Mouse (Mus musculus): ENCODE results near the gene Ndufb8. TPM values are rescaled to one million over a fixed set of nuclear protein-coding genes. Genes with fewer than 3 reads are reported as not detected.

Ndufb8 gene
- 724 and 765 TPM in 2 replicates for polyA plus RNA-seq (2014; fragmentation: Nextera tagmentation; extraction: Ambion mirVana)

DNA sequence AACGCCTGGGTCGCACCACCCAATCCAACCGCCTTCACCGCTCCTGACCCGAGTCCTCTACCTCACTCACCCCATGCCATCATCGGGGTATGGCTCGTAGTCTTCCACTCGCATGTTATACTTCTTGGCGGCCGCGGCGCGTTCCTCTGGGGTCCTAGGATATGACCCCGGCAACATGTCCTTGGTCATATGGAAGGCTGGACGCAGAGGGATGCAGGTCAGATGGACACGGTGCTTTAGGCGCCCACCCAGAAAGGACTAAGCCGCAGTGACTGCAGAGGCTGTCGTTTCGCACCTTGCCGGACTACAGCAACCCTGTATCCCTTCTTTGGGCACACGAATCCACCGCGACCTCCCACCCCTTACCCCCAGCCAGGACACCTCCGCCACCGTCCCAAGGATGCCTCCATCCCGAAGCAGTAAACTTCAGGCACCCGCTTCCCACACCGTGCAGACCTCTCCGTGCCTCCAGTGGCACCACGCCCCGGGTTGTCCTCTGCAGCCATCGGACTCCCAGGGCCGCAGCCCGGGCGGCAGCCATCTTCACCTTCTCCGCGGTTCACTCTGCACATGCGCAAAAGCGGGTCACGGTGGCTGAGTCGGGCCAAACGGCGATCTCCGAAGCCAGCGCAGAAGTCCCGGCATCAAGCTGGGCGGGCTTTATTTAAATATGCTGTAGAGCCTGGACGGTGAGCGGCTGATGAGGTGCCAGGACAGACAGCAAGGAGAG, at the start of gene Ndufb8:
Gene Ndufb8 (minus strand): TSS at position 580 of the 730 bp plus-strand sequence.
- Histone ChIP-seq H3K4me1 (replicated peaks; ENCODE audit: control insufficient read depth, insufficient read depth, low read length) (peaks cover 11% of the 10 kb centered on the region), H3K4me2 (replicated peaks) (peak within 1 kb of the TSS; percentile 64), H3K9ac (peak within 1 kb of the TSS; percentile 88), H3K27me3 (ENCODE audit: control insufficient read depth, insufficient read depth, low read length) (peaks cover 8% of the 10 kb centered on the region; the same call in 1 of the 2 replicates), H3K36me3 (replicated peaks; ENCODE audit: control insufficient read depth, insufficient read depth) (peaks cover 34% of the 10 kb centered on the region), H3K4me3 (replicated peaks; ENCODE audit: low read length) (peak within 1 kb of the TSS; percentile 82), H3K9me3 (ENCODE audit: control insufficient read depth, low read length) (no peaks in the 10 kb centered on the region), H3K27ac (peak within 1 kb of the TSS; percentile 85)
- WGBS, result under 1% methylated on average over 50 of the region's 50 CpGs
- DNase-seq (ENCODE audit: low spot score) (peak; percentile 95), ATAC-seq (ENCODE audit: low FRiP score) (peak; percentile 74)

DNA sequence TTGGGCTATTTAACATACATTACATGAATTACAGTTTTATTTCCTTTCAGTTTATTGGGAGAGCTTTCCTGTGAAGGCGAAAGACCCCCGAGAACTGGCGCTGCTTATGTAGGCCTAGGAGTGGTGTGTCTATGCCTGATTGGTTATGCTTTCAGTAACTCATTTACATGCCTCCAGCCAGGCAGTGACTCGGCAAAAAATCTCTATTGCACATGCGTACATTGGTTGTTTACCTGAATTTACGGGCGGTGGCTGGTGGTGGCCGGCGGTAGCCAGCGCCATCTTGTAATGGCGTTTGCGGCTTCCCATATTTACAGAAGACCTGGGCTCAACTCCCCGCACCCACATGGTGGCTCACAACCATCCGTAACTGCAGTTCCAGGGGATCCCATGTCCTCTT, 38.9 kb upstream of the Ndufb8 start:
- DNase-seq (ENCODE audit: low spot score) (no peak), ATAC-seq (ENCODE audit: low FRiP score) (no peak)
- Histone ChIP-seq H3K4me1 (replicated peaks; ENCODE audit: control insufficient read depth, insufficient read depth, low read length) (no peaks in the 10 kb centered on the region; the same call in 1 of the 2 replicates), H3K9ac (no peak overlapping the region), H3K27me3 (ENCODE audit: control insufficient read depth, insufficient read depth, low read length) (no peaks in the 10 kb centered on the region), H3K4me2 (replicated peaks) (no peak overlapping the region), H3K4me3 (replicated peaks; ENCODE audit: low read length) (no peak overlapping the region), H3K9me3 (ENCODE audit: control insufficient read depth, low read length) (no peaks in the 10 kb centered on the region), H3K27ac (no peak overlapping the region), H3K36me3 (replicated peaks; ENCODE audit: control insufficient read depth, insufficient read depth) (no peaks in the 10 kb centered on the region)
- 94% methylated on average over 14 of the region's 14 CpGs for WGBS

DNA sequence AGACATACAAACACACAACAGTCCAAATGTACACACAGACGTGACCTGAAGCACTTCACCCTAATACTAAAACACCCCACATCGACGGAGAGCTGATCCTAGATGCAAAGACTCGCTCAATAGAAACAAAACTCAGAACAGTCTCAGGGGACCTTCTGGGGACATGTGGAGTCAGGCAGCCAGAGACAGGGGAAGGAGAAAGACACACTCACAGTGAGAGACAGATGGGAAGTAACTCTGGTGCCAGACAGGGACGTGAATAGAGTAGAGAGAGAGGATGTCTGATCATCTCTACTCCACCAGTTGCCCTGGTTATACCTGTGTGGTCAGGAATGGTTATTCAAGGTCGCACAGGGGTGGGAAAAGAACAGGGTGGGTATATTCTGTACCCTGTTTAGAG, 36.4 kb upstream of the Ndufb8 start:
- H3K4me2 ChIP-seq (replicated peaks), result no peak overlapping the region
- DNase-seq (ENCODE audit: low spot score), result no peak
- H3K4me1 ChIP-seq (replicated peaks; ENCODE audit: control insufficient read depth, insufficient read depth, low read length), result no peaks in the 10 kb centered on the region; the same call in 1 of the 2 replicates
- no peaks in the 10 kb centered on the region for H3K36me3 ChIP-seq (replicated peaks; ENCODE audit: control insufficient read depth, insufficient read depth)
- no peaks in the 10 kb centered on the region for H3K9me3 ChIP-seq (ENCODE audit: control insufficient read depth, low read length)
- no peak for ATAC-seq (ENCODE audit: low FRiP score)
- no peak overlapping the region for H3K4me3 ChIP-seq (replicated peaks; ENCODE audit: low read length)
- WGBS, result 59% methylated on average over 6 of the region's 6 CpGs
- no peak overlapping the region for H3K9ac ChIP-seq
- H3K27me3 ChIP-seq (ENCODE audit: control insufficient read depth, insufficient read depth, low read length), result 0 out of 2 replicates have a peak, but pooled peaks cover 4% of the 10 kb centered on the region
- peak overlapping the region; percentile 52; the same call in 1 of the 2 replicates for H3K27ac ChIP-seq

DNA sequence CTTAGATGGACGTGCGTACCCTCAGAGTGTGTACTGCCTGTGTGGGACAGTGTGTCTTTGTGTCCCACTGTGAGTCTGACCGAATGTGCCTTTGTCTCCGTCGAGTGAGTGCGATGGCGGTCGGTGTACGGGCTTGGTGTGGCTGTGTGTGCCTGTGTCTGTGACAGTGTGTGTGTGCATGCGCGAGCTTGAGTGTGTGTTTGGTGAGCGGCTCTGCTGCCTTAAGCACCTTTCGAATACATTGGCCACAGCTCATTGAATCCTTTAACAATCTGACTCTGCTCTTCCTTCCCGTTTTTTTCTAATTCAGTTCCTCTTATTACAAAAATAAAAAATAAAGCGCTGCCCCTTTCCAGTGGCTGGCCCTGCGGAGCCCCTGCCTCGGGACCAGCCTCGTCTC, 35.8 kb upstream of the Ndufb8 start:
- 0 out of 2 replicates have a peak, but pooled peaks have one; percentile 37 for ATAC-seq (ENCODE audit: low FRiP score)

DNA sequence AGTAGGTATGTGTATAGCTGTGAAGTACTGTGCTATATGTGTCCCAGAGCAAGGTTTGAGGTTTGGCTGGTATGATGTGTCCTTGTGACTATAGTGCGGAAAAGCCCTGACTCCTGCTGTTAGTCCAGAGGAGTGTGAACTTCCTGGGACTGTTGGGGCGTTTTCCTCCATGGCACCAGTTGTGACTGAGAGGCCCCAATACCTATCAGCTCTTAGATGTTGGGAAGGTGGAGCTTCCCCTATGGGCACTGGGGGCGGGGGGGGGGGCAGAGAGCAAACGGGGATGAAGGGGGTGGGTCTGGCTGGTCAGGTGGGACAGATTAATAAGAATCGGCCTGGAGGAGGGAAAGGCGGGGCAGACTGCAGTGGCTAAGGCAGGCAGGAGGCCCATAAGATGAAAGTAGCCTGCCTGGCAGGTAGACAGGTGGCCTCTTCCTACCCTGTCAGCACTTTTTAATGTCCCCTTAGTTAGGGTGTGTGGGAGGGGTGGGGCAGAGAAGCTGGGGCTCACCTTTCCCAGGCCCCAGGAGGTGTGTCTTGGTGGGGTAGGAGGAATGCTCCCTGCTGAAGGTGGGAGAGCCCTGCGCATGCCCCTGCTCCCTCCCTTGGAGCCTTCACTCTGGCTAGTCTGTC, 34.5 kb upstream of the Ndufb8 start:
- no peak overlapping the region for H3K9ac ChIP-seq
- ATAC-seq (ENCODE audit: low FRiP score) (no peak), DNase-seq (ENCODE audit: low spot score) (no peak)
- 0 out of 2 replicates have a peak overlapping the region, but pooled peaks have one; percentile 62 for H3K27ac ChIP-seq
- no peaks in the 10 kb centered on the region for H3K9me3 ChIP-seq (ENCODE audit: control insufficient read depth, low read length)
- no peak overlapping the region for H3K4me3 ChIP-seq (replicated peaks; ENCODE audit: low read length)
- H3K4me2 ChIP-seq (replicated peaks), result no peak overlapping the region
- no peaks in the 10 kb centered on the region for H3K36me3 ChIP-seq (replicated peaks; ENCODE audit: control insufficient read depth, insufficient read depth)
- 57% methylated on average over 7 of the region's 7 CpGs for WGBS
- H3K27me3 ChIP-seq (ENCODE audit: control insufficient read depth, insufficient read depth, low read length), result 0 out of 2 replicates have a peak, but pooled peaks cover 4% of the 10 kb centered on the region
- H3K4me1 ChIP-seq (replicated peaks; ENCODE audit: control insufficient read depth, insufficient read depth, low read length), result no peaks in the 10 kb centered on the region; the same call in 1 of the 2 replicates

More for the DNA sequence above, 35.8 kb upstream of the Ndufb8 start:
- H3K27ac ChIP-seq, result peak overlapping the region; percentile 62
- no peaks in the 10 kb centered on the region for H3K36me3 ChIP-seq (replicated peaks; ENCODE audit: control insufficient read depth, insufficient read depth)
- H3K27me3 ChIP-seq (ENCODE audit: control insufficient read depth, insufficient read depth, low read length), result 0 out of 2 replicates have a peak, but pooled peaks cover 4% of the 10 kb centered on the region
- H3K4me2 ChIP-seq (replicated peaks), result no peak overlapping the region
- H3K9ac ChIP-seq, result no peak overlapping the region
- no peak for DNase-seq (ENCODE audit: low spot score)
- H3K9me3 ChIP-seq (ENCODE audit: control insufficient read depth, low read length), result no peaks in the 10 kb centered on the region
- H3K4me1 ChIP-seq (replicated peaks; ENCODE audit: control insufficient read depth, insufficient read depth, low read length), result no peaks in the 10 kb centered on the region; the same call in 1 of the 2 replicates
- H3K4me3 ChIP-seq (replicated peaks; ENCODE audit: low read length), result no peak overlapping the region
- WGBS, result 71% methylated on average over 18 of the region's 18 CpGs

DNA sequence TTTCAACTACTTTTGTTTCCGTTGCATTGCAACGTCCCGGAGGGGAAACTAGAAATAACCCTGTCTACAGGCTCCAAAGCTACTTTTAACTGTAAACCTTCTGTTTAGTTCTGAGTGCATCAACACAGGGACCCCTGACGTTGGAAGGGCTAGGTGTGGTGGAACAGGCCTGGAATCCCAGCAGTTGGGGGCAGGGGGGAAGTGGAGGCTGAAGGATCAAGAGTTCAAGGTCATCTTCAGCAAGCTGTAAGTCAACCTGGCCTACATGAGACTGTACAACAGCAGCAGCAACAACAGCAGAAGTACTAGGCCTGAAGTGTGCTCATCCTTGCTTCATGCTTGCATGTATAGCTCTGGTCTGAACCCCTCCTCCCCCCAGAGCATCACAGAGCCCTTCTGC, 32.8 kb upstream of the Ndufb8 start:
- ATAC-seq (ENCODE audit: low FRiP score) (no peak), DNase-seq (ENCODE audit: low spot score) (no peak)
- Histone ChIP-seq H3K27me3 (ENCODE audit: control insufficient read depth, insufficient read depth, low read length) (0 out of 2 replicates have a peak, but pooled peaks cover 10% of the 10 kb centered on the region), H3K4me1 (replicated peaks; ENCODE audit: control insufficient read depth, insufficient read depth, low read length) (no peaks in the 10 kb centered on the region; the same call in 1 of the 2 replicates), H3K9me3 (ENCODE audit: control insufficient read depth, low read length) (no peaks in the 10 kb centered on the region), H3K4me3 (replicated peaks; ENCODE audit: low read length) (no peak overlapping the region), H3K9ac (no peak overlapping the region), H3K36me3 (replicated peaks; ENCODE audit: control insufficient read depth, insufficient read depth) (no peaks in the 10 kb centered on the region), H3K27ac (no peak overlapping the region), H3K4me2 (replicated peaks) (no peak overlapping the region)
- 41% methylated on average over 4 of the region's 4 CpGs for WGBS

DNA sequence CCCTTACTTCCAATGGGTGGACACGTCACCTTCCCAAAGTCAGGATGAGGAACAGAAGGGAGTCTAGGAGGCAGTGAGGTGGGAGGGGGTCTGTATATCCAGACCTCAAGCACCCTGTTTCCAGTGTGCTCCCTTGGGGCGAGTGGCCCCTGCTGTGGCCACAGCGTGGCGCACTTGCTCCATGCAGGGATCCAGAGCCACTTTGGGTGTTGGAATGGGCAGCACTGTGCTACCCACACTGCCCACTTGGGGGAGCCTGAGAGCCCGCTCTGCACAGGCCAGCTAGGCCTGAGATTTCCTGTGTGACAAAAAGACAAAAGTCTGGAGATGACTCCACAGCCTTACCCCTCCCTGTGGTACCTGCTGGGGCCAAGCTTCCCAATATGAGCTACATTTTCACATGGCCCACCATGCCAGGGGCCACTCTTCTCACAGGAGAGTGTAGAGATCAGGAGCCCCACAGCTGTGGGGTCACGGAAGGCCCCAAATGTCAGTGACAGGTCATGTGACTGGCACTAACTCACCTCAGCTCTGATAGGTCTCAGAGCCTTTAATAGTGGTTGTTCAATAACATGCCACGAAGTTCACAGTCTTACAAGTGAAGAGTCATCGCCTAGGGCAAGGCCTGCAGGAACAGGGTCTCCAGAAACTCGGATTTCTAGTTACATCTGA, 27.5 kb upstream of the Ndufb8 start:
- Histone ChIP-seq H3K27ac (no peak overlapping the region), H3K4me1 (replicated peaks; ENCODE audit: control insufficient read depth, insufficient read depth, low read length) (no peaks in the 10 kb centered on the region), H3K9me3 (ENCODE audit: control insufficient read depth, low read length) (no peaks in the 10 kb centered on the region), H3K4me2 (replicated peaks) (no peak overlapping the region), H3K27me3 (ENCODE audit: control insufficient read depth, insufficient read depth, low read length) (0 out of 2 replicates have a peak, but pooled peaks cover 7% of the 10 kb centered on the region), H3K4me3 (replicated peaks; ENCODE audit: low read length) (no peak overlapping the region), H3K9ac (no peak overlapping the region), H3K36me3 (replicated peaks; ENCODE audit: control insufficient read depth, insufficient read depth) (no peaks in the 10 kb centered on the region)
- DNase-seq (ENCODE audit: low spot score) (peak; percentile 97), ATAC-seq (ENCODE audit: low FRiP score) (peak; percentile 83)
- WGBS, result 37% methylated on average over 9 of the region's 9 CpGs

DNA sequence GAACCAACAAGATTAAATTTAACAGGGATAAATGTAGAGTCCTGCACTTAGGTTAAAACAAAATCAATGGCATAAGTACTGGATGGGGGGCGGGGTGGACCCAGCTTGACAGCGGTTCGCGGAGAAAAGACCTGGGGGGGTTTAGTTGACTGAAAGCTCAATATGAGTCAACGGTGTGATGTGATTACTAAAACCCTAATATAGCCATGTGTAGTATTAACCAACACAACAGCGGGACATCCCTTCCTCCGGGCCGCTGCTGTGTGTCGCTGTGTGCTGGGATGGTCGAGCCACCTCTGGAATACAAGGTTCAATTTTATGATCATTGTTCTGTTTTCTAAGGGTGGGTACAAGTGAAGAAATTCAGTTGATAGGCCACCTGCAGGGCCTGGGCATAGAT, 26.9 kb upstream of the Ndufb8 start:
- DNase-seq (ENCODE audit: low spot score) (no peak), ATAC-seq (ENCODE audit: low FRiP score) (no peak)
- H3K4me1 ChIP-seq (replicated peaks; ENCODE audit: control insufficient read depth, insufficient read depth, low read length), result no peaks in the 10 kb centered on the region
- no peak overlapping the region for H3K9ac ChIP-seq
- no peak overlapping the region for H3K27ac ChIP-seq
- H3K36me3 ChIP-seq (replicated peaks; ENCODE audit: control insufficient read depth, insufficient read depth), result 0 out of 2 replicates have a peak, but pooled peaks cover 3% of the 10 kb centered on the region
- 0 out of 2 replicates have a peak, but pooled peaks cover 6% of the 10 kb centered on the region for H3K27me3 ChIP-seq (ENCODE audit: control insufficient read depth, insufficient read depth, low read length)
- no peak overlapping the region for H3K4me3 ChIP-seq (replicated peaks; ENCODE audit: low read length)
- WGBS, result 80% methylated on average over 10 of the region's 10 CpGs
- H3K9me3 ChIP-seq (ENCODE audit: control insufficient read depth, low read length), result no peaks in the 10 kb centered on the region
- no peak overlapping the region for H3K4me2 ChIP-seq (replicated peaks)

DNA sequence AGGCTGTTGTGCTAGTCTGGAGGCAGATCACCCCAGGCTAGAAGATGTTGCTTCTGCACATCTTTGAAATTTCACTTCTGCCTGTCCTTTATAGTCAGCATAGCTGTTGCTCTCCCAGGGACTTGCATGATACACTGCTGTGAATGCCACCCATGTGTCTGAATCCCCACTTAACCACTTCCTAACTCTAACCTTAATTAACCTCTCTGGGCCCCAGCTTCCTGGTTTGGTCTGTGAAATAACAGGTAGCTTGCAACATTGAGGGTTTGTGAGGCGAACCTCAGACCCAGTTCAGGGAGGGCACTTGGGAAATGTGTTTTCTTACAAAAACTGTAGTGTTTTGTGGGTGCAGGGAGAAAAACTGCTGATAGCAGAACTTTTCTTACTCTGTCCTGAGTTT, 22.8 kb upstream of the Ndufb8 start:
- DNase-seq (ENCODE audit: low spot score) (no peak), ATAC-seq (ENCODE audit: low FRiP score) (no peak)
- no peak overlapping the region for H3K4me2 ChIP-seq (replicated peaks)
- H3K9me3 ChIP-seq (ENCODE audit: control insufficient read depth, low read length), result no peaks in the 10 kb centered on the region
- H3K4me3 ChIP-seq (replicated peaks; ENCODE audit: low read length), result no peak overlapping the region
- H3K9ac ChIP-seq, result no peak overlapping the region
- no peaks in the 10 kb centered on the region for H3K27me3 ChIP-seq (ENCODE audit: control insufficient read depth, insufficient read depth, low read length)
- H3K36me3 ChIP-seq (replicated peaks; ENCODE audit: control insufficient read depth, insufficient read depth), result peaks cover 34% of the 10 kb centered on the region
- no peaks in the 10 kb centered on the region for H3K4me1 ChIP-seq (replicated peaks; ENCODE audit: control insufficient read depth, insufficient read depth, low read length)
- 96% methylated on average over 1 of the region's 1 CpGs for WGBS
- no peak overlapping the region for H3K27ac ChIP-seq
